Mouse (Mus musculus) telencephalon, adult 2 months (tissue): ENCODE measurements at regions not wholly inside any gene's neighbourhood (a gene's known extent, or its start where the extent isn't known, plus 50 kb on each side); places are given as distances from the start of the nearest gene placed in this dataset.
"Not testable (repeated sequence)": the region's sequence is repeated elsewhere in the genome, so short reads cannot be mapped to it uniquely, and the experiment has no call there.

ENCODE experiments used
- DNase-seq: peaks from one replicate; pipeline ENCODE4 v3.0.0-alpha.2; 2011; ENCODE audit warnings: low read depth, low spot score

- DNase-seq, result not testable (repeated sequence)
These were observed 223.2 kb upstream of the Ell2 start for GRCm38 (mm10) chr13:75483157-75483915.

GRCm38 (mm10) chr13:75484252-75484651 lies 222.3 kb upstream of the Ell2 start:
- not testable (repeated sequence) for DNase-seq

GRCm38 (mm10) chr13:75501530-75501929 lies 205.0 kb upstream of the Ell2 start:
- DNase-seq, result no peak

- DNase-seq, result no peak
These were observed 203.2 kb upstream of the Ell2 start for GRCm38 (mm10) chr13:75503394-75503793.

- no peak for DNase-seq
These were observed 192.1 kb upstream of the Ell2 start for GRCm38 (mm10) chr13:75514315-75515020.

- no peak for DNase-seq
These were observed 183.0 kb upstream of the Ell2 start for GRCm38 (mm10) chr13:75523293-75524278.

- DNase-seq, result no peak
These were observed 182.1 kb upstream of the Ell2 start for GRCm38 (mm10) chr13:75524481-75524880.

- DNase-seq, result no peak
These were observed 175.0 kb upstream of the Ell2 start for GRCm38 (mm10) chr13:75531566-75531965.

- DNase-seq, result no peak
These were observed 165.1 kb upstream of the Ell2 start for GRCm38 (mm10) chr13:75541446-75541845.

GRCm38 (mm10) chr13:75542253-75542945 lies 164.2 kb upstream of the Ell2 start:
- DNase-seq, result no peak

- no peak for DNase-seq
These were observed 163.6 kb upstream of the Ell2 start for GRCm38 (mm10) chr13:75542946-75543327.

GRCm38 (mm10) chr13:75543595-75543994 lies 163.0 kb upstream of the Ell2 start:
- DNase-seq, result no peak

GRCm38 (mm10) chr13:75544728-75545127 lies 161.8 kb upstream of the Ell2 start:
- no peak for DNase-seq

GRCm38 (mm10) chr13:75547791-75548190 lies 158.8 kb upstream of the Ell2 start:
- no peak for DNase-seq

GRCm38 (mm10) chr13:75578971-75579370 lies 127.6 kb upstream of the Ell2 start:
- DNase-seq, result no peak

GRCm38 (mm10) chr13:75590836-75591235 lies 115.7 kb upstream of the Ell2 start:
- peak; percentile 19 for DNase-seq

- no peak for DNase-seq
These were observed 109.7 kb upstream of the Ell2 start for GRCm38 (mm10) chr13:75596856-75597255.

- DNase-seq, result no peak
These were observed 108.4 kb upstream of the Ell2 start for GRCm38 (mm10) chr13:75598186-75598585.

GRCm38 (mm10) chr13:75598675-75599074 lies 107.9 kb upstream of the Ell2 start:
- DNase-seq, result no peak

- DNase-seq, result no peak
These were observed 83.3 kb upstream of the Ell2 start for GRCm38 (mm10) chr13:75623229-75623628.

GRCm38 (mm10) chr13:75627405-75627804 lies 79.2 kb upstream of the Ell2 start:
- DNase-seq, result no peak
